Mouse (Mus musculus): ENCODE data around the gene Stx17.

Gene Stx17

DNA sequence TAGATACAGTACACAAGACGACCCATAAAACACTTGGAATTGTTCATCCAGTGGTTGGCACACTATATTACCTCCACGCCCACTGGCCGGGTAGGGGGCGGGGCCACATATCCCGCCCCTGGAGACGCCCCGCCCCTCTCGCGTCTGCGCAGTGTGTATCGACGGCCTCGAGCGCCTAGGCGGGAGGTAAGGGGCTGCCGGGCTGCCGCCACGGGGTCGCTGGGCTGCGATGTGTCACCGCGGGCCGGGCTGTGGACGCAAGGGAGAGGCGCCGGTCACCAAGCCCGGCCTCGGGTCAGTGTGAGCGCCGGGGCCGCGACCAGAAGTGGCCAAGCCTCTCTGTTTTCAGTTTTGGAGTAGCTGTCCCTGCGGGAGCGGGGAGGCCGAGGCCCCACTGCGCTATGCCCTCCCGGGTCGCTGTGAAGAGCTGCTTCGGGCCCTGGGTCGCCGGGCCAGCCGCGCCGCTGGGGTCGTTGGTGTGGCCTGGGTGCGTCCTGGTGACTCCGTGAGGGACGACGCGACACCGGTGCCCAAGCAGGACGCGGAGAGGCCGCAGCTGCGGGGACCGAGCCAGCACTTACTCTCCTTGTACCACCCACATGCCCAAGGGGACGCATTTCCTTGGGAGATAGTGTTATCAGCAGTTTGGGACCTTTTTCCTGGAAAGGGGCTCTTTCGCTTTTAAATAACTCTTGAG lies at the start of gene Stx17:
Gene Stx17, plus strand, starts transcription at position 143 of the 697 bp plus-strand sequence.
- peak; percentile 66 for DNase-seq (ENCODE audit: low spot score)

DNA sequence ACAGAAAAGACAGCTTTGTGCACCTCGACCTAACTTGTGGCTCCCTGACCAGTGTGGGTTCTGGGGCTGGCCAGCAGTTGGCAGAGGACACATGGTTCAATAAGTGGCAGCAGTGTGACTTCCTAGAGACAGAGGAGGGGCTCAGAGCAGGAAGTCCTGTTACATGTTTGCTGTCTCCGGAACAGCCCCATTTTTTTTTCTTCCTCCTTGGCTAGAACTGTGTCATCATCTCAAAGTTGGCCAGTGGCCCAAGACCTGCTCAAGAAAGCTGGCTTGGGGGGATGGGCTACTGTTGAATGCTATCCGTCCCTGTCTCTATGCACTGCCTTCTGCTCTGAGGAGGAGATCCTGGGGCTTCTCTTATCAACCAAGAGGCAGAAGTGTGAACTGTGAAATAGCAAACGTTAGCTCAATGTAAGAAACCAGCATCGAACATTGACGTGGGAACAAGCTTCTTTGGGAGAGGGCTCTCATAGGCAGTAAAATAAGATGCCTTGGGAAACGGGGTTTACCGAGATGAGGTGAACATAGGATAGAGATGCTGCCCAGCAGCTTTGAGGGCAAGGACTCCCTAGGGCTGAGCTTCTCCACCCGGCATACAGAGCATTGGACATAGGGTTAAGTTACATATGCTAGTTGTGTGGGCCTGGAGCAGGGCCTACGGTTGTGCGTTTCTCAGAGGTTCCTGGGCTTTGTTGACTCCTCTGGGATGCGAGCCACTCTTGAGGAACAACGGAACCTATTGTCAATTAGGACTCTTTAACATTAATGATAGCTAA lies 47.8 kb upstream of the Stx17 start:
- no peak for DNase-seq (ENCODE audit: low spot score)

DNA sequence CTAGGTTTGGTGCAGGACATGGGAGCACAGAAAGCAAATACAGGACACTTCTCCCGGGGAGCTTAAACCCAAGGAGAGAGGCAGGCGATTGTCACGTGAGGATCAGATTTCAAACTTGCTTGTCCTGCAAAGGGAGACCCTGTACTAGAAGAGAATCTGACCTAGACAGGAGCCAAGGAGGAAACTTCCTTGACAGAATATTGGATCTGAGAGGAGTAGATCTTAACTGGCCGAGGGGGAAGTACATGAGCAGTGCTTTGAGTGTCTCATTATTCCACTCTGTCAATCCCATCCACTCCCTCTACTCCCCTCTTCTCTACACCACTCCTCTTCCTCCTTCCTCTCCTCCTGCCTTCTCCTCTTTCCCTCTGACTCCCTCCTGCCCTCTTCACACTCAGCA lies 46.5 kb upstream of the Stx17 start:
- no peak for DNase-seq (ENCODE audit: low spot score)

DNA sequence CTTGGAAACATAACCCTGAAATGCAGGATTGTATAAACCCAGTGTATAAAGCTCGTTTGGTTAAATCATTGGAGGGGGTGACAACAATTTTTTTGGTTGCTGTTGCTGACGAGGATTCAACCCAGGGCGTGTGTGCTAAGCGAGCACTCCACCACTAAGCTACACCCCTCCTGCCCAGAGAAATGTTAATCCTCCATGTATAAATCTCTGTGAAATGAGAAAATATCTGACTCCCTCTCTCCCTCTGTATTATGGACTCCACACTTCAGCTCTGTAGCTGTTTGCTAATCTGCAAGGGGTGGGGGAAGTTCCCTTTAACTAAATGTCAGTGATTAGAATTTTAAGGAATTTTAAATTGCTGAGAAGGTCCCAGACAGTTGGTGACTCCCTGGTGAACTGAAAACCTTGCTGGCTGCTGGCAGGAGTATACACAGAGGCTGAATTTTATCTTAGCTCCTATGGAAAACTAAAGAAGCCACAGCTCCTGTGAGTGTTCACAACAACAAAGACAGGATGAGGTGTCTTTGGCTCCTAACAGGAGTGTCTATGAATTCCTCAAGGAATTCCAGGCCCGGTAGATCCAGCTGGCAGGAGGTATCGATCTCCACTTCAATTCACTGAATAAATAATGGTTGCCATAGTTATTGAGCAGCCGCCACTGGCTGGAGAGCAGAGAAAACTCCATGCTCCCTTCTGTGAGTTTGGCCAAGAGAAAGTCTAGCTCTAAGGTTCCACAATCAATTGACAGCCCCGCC lies 45.3 kb upstream of the Stx17 start:
- DNase-seq (ENCODE audit: low spot score): no peak

DNA sequence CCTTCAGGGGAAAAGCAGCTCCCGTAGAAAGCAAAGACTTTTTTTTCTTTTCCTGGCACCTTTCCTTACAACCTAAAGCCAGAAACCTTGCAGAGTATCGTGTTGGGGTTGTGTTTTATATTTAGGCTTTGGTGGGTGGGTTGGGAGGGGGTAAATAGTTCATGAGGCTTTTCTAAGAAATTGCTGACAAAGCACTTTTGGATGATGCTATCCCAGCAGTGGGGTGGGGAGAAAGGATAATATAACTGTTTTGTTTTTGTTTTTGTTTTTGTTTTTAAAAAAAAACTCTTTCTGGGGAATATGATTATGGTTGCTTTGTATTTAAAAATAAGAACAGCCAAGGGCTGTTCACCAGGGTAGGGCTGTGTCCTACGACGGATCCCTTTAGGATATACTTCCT lies 41.3 kb upstream of the Stx17 start:
- no peak for DNase-seq (ENCODE audit: low spot score)

DNA sequence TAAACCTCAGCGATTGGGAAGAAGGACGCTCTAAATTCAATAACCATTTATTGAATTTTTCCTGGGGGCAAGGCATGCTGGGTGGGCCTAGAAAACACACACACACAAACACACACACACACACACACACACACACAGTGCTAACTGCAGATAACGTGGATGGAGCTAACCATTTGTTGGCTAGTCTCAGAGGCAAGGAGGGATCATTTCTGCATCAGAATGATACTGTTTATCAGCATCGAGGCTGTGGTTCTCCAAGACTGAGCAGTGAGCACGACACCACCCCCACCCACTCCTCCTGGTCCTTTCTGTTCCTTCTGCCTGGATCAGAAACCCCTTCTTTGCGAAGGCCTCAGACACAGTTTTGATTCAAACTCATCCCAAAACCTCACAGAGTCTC lies 38.1 kb upstream of the Stx17 start:
- no peak for DNase-seq (ENCODE audit: low spot score)

DNA sequence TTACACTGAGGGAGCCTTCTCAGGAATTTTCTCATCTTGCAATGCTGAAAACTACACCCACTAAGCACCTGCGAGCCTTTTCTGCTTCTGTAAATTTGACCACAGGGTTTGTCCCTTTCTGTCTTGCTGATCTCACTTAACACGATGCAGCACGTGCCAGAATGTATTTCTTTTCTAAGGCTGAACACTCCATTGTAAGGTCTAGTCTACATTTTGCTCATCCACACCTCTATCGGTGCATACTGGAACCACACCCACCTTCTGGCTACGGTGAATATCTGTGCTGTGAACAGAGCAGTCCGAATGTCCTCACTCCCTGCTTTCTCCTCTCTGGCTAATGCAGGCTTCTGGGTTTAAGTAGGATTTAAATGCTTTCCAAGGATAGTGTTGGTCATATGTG lies 37.2 kb upstream of the Stx17 start:
- no peak for DNase-seq (ENCODE audit: low spot score)

DNA sequence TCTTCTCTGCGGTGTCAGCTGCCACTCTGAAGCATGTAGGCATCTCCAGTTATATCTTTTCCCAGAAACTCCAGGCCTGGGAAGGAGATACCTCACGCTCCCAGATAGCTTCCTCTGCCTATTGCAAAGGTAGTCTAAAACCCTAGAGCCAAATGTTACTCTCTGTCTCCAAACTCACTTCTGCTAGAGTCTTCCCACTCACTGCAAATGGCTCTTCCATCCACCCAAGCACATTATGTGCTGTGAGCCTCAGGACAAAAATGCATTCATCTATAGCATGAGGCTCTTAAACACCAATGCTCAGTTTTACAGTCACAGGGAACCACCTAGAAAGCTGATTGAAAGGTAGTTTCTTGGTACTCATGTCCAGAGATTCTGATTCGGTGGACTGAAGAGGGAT lies 31.5 kb upstream of the Stx17 start:
- no peak for DNase-seq (ENCODE audit: low spot score)

DNA sequence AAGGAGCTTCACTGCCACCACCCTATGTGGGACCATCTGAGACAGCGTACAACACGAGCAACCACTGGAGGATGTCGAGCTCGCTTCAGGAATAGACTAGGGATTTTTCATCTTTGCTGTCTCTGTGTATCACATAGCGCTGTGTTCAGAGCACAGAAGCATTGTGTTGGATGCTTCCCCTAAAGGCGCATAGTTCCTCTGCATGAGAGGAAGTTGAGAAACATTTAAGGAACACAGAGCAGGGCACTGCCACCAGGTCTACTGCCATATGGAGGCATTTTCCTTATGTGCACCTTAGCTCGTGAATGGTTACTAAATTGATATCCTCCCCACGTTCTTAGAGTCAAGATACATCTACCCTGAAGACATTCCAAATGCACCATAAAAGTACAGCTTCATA lies 24.5 kb upstream of the Stx17 start:
- no peak for DNase-seq (ENCODE audit: low spot score)

DNA sequence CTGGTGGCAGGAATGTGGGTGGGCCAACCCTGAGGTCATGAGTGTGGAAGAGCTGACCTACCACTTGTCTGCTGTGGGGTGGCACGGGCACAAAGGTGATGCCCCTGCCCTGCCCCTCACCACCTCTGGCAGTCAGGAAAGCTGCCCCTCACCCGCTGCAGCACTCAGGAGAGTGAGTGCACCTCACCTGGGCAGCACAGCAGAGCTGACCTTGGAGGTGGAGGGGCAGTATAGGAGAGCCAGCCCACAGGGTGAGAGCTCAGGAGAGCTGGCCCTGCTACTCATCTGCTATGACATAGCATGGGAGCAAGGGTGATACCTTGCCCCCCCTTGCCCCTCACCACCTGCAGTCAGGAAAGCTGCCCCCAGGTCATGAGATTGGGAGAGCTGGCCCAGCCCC lies 22.7 kb upstream of the Stx17 start:
- no peak for DNase-seq (ENCODE audit: low spot score)

DNA sequence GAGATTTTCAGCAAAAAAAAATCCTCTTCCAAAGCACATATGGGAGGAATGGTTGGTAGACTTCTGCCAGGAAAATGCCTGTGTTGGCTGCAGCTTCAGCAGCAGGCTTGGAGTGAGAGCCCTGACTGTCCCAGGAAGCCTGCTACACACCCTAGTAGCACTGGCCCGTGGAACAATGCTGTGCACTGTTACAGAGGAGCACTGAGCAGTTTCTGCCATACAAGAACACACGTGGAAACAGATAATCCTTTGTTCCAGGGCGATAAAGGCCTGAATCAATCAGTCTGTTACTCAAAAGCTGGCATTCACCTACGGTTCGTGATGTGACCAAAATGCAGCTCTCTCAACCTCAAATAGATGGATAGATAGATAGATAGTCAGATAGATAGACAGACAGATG lies 19.3 kb upstream of the Stx17 start:
- DNase-seq (ENCODE audit: low spot score): no peak

DNA sequence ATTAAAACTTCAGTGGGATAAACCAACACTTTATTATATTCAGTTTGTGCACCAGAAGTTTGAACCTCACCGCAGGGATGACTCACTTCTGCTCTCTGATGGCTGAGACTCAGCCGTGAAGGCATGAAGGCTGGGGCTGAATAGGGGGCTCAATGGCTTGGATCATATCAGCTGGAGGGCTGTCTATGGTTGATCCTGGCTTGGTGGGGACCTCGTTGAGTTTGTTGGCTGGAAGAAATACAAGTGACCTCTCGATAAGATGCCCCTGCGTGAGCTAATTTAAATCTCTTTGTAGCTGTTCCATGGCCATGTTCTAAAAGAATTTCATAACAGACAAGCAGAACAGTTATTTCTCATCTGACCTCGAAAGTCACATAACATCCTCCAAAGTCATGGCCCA lies 17.6 kb upstream of the Stx17 start:
- DNase-seq (ENCODE audit: low spot score): no peak

DNA sequence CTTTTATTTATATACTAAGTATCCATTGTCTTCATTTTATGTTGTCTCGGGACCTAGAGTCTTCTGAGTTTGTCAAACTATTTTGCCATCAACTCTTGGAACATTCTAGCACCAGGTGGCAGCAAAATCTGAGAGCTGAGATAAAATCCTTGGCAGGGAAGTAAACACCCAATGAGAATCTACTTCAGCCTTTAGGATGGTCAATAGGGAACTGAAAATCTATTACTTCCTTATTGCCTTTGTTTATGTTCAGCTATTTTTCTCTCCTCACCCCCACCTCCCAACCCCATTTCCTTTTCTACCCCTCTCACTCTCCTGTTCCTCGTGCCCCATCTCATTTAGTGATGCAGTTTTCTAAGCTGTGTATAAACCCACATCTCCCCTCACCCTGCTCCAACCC lies 16.1 kb upstream of the Stx17 start:
- DNase-seq (ENCODE audit: low spot score): no peak

DNA sequence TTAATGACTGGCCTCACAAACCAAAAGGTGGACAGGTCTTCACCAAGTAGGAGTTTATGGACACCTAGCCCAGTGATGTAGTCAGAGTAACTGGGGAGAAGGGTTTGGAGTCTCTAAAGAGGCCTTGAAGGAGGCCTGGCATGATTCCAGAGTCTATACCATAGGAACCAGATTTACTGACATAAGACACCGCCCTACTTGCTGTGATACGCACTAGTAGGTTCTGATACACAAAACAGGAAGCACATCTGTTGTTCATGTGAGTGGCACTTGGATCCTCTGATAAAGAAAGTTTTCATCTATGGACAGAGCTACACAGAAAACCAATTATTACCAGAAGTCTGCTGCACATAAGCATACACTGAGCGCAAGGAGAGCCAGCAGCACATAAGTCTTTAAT lies 14.4 kb upstream of the Stx17 start:
- DNase-seq (ENCODE audit: low spot score): no peak

DNA sequence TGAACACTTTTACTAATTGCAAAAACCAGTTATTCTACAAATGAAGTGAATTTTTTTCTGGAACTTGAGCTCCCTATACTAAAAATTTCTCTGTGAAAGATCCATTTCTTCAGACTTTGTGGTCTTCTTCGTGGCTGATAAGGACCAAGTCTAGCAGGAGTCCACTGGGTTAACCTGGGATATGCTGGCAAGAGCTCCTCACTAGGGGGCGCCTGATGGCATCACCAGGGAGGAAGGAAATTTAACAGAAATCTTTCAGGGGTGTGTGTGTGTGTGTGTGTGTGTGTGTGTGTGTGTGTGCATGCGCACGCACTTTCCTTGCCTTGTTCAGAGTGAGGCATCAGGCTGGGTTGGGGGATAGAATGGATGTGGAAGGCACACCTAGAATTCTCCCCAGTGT lies 8.5 kb upstream of the Stx17 start:
- DNase-seq (ENCODE audit: low spot score): no peak

DNA sequence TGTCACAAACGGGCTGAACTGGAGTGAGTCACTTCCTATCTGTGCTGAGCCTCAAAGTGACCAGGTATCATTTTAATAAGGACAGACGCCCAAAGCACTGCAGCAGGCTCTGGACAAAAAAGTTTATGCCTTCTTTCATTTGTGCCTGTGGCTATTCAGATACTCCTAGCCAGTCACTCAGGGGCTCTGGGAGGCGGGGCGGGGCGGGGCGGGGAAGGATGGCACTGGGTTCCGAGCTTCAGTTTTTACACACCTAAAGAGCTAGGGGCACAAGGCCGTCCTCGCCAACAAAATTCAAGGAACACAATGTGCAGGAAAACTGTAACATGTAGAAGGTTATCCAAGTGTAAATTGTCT lies 321 bp upstream of the Stx17 start:
- DNase-seq (ENCODE audit: low spot score): peak; percentile 3

DNA sequence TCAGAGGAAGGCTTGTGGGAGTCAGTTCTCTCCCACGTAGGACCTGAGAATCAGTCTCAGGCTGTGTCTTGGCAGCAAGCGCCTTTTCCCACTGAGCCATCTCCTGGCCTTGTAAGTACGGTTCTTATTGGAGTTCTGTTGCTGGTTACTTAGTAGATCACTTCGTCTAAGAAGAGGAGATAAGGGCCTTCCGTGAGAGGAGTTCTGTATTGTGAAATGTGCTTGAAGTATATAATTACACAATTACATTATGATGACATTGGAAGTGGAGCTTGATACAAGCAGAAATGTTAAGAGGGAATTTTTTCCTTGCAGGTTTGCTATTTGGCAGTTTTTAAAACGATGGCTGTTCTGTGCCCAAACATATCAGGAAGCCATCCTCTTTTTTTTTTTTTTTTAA lies 5.6 kb downstream of the Stx17 start:
- DNase-seq (ENCODE audit: low spot score): no peak

DNA sequence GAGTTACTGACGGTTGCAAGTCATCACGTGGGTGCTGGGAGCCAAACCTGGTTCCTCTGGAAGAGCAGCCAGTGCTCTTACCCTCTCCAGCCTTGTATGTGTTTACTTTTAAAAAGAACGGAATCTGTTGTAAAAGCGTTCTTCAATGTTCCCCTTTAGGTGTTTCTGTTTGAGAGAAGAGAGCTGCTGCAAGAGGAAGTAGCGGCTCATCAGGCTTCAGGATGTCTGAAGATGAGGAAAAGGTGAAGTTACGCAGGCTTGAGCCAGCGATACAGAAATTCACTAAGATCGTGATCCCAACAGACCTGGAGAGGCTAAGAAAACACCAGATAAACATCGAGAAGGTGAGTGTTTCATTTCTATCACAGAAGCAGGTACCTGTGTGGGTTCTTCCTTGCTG lies 6.9 kb downstream of the Stx17 start:
- DNase-seq (ENCODE audit: low spot score): no peak

DNA sequence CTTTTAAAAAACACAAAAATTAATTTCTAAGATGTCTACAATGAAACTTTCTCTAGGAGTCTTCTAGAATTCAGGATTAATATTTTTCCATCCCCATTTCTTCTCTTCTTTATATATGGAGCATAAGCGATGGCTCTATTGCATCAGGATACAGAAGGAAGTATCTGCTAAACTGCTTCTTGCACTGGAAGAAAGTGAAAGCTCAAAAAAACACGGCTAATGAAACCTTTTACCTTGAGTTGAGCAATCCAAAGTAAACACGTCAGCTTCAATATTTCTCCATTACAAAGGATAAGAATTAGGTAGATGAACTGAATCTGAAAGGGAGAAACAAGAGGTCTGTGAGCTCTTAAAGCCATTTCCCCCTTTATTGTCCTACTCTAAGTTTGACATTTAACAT lies 8.0 kb downstream of the Stx17 start:
- no peak for DNase-seq (ENCODE audit: low spot score)

DNA sequence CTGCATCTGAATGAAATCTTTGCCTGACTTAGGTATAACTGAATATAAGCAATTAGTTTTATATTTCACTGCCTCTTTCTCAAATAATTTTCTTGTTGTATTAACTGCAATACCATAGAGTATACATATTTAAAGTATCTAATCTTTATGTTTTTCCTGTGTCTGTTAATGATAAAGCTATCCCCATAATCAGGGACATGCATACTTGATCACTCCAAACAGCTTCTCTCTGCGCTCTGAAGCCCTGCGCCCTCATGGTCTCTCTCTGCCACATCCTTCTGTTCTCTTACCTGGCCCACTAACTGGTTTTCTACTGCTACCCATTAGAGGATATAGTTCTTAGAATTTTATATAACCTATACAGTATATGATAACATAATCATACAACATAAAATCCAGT lies 24.8 kb downstream of the Stx17 start:
- no peak for DNase-seq (ENCODE audit: low spot score)

DNA sequence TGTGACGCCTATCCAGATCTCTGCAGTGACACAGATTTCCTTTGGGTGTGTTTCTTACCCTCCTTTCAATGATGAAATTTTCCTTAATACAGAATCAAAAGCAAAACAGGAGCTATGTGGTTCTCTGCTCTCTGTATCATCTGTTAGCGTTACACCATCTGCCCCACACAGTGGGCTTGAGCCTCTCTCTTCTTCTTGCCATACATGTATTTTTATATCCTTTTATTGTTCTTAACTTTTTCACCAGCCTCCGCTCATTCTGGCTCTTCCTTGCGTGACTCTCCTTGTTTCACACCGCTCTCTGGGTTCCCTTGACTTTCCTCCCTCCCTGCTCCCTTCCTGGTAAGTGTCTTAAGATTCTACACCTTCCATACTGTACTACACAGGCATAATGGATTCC lies 28.5 kb downstream of the Stx17 start:
- no peak for DNase-seq (ENCODE audit: low spot score)

DNA sequence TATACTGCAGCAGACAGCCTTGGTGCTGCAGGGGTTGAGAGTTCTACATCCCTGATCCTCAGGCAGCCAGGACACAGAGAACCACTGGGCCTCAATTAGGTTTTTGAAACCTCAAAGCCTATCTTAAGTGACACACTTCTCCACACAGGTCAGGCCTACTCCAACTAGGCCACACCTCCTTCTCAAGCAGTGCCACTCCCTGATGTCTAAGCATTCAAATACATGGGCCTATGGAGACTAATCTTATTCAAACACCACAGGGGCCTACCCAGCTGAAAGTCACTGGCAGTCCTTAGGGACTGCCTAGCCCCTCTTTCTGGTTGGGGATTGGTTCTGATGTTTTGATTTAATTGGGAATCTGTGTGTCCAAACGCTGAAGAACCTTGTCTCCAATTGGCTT lies 31.1 kb downstream of the Stx17 start:
- no peak for DNase-seq (ENCODE audit: low spot score)

DNA sequence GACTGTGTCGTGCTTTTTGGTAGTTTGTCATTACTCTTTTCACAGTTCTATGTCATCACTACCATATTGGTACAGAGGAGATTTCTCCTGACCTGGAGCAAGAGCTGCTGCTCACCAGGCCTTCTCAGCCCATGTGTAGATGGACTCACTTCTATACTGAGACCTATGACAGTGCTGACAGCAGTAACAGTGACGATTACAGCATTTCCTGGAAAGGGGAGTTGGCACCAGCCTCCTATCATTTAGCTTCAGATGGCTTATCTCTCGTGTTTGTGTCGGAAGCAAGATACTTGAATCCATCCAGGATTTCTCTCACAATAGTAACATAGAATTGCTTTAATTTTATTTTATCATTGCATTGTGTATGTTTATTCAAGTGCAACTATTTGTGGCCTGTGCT lies 35.7 kb downstream of the Stx17 start:
- no peak for DNase-seq (ENCODE audit: low spot score)
